Mouse (Mus musculus): ENCODE measurements at regions not wholly inside any gene's neighbourhood (a gene's known extent, or its start where the extent isn't known, plus 50 kb on each side); places are given as distances from the start of the nearest gene placed in this dataset.
A peak's percentile ranks its signal among the peaks of the same experiment; 100 is the strongest.

GRCm38 (mm10) chr13:107100116-107100515 lies 78.2 kb upstream of the Kif2a start:
- no peak for DNase-seq (ENCODE audit: low spot score in 2 of 2)

DNA sequence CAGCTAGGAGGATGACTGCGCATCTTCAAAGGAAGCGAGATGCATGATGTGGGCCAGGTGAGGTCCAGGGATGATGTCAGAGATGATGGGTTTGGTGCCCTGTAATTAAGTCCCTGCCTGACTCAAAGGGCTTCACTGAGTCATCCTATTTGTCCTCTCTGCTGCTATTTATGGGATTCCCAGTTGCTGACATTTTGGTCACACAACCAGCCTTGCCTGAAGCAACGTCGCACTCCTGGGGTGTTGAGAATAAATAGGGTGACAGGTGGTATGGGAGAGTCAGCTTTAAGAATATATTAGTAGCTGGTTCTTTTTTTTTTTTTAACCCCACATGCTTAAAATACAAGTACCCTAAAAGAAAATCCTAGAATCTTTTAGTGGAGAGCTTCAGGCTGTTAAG lies 75.1 kb upstream of the Kif2a start:
- no peak for DNase-seq (ENCODE audit: low spot score in 2 of 2)

DNA sequence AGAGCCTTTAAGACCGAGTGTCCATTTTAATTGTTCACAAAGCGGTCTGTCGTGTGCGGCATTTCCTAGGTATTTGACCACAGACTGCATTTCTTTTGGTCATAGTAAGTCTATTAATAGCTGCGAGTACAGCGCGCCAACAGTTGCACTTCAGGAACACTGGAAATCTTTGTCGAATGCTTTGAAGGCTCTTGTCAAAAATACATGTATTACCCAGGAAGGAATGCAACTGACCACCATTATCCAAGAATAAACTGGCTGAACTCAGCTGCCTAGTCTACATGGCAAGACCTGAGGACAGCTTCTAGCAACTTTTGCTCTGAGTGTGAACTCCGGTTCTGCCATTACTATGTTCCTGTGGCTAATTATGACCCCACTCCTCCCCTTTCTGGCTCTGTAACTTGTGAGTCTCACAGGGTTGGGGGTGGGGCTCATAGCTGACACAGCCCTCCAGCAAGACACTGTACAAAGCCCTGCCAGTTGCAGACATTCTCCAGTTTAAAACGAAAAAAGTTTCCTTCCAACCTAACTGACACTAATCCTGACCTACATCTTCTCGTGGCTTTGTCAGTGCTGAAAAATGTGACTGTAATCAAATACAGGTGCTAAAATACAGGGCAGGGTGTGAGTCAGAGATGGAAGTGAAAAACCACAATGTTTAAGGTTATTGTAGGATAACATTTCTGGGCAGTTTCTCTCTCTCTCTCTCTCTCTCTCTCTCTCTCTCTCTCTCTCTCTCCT lies 73.2 kb upstream of the Kif2a start:
- no peak for DNase-seq (ENCODE audit: low spot score in 2 of 2)

GRCm38 (mm10) chr13:107094487-107094886 lies 72.6 kb upstream of the Kif2a start:
- DNase-seq (ENCODE audit: low spot score in 2 of 2) = no peak

DNA sequence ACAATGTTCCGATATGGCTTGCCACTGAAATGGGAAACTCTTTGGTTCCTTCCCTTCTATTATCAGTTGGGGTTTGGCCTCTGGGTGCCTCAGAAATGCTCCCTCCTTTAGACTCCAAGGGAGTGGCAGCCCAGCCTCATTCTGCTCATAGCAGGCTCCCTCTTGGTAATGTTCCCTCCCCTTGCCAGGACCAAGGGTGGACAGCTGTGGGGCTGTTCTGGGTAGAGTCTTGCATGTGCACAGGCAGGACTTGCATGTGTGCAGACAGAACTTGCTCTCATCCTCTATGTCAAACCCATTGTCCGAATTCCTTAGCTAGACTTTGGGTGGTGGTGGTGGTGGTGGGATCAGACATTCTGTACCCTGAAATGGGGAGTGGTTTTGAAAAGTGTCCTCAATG lies 71.8 kb upstream of the Kif2a start:
- no peak for DNase-seq (ENCODE audit: low spot score in 2 of 2)

DNA sequence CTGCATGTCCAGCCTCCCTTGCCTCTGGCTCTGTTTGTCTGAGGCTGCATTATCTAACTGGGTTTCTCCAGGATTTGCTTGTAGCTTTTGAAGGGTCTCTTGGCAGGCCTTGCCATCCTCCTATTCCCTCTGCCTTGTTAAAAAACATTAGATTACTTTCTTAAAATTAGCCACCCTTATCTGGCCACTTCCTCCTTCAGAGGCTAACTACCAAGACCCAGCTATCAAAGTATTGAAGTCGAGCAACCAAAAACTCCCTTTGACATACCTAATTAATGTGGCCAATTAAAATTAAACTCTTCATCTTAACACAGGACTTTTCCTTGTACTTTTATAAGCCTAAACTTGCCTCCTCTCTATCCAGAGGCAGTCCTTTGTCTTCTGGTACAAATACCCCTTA lies 66.3 kb upstream of the Kif2a start:
- DNase-seq (ENCODE audit: low spot score in 2 of 2) = no peak

- DNase-seq (ENCODE audit: low spot score in 2 of 2) = no peak
Measured at GRCm38 (mm10) chr13:107087355-107087754, 65.4 kb upstream of the Kif2a start.

- DNase-seq (ENCODE audit: low spot score in 2 of 2) = no peak
Measured at GRCm38 (mm10) chr13:107078085-107078484, 56.2 kb upstream of the Kif2a start.

DNA sequence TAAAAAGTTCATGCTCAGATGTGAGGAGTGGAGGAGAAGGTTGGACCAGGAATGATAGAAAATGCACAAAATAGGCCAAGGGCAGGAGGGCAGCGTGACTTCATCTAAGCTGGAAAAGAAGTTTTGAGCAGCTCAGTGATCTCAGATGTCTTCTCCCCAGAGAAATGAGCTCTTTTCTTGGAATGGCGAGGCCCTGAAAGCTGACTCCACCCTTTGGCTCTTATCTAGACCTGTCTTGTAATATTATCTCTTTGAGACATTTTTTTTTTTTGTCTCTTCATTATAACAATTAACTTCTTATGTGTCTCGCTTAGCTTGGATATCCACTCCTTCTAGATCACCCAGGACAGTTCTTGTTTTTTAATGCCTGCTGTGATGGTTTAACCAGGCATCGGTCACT lies 53.0 kb upstream of the Kif2a start:
- DNase-seq (ENCODE audit: low spot score in 2 of 2) = no peak

DNA sequence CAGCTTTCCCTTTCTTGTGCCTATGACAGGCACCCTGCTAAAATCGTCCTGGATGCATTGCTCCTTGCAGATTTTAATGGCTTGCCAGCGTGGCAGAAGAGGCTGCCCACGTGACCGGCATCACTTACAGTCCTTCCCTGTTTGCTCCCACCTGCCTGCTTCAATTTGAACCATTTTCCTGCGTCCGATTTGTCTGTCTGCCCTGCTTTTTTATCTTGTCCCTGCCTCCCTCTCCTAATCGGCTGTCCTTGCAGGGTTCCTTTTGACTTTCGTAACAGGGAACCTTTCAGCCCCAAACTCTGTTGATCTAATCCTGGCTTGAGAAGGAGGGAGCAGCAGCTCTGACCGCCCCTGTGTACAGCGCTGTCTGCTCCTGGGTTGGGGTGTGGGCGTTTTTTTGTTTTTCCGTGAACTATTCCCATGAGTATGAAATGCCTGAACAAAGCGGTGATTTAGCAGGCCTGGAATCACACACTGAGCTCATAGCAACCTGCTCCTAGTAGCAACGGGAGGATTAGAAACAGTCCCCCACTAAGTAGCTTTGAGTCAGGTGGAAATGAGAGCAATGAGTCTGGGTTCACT lies 51.2 kb upstream of the Kif2a start:
- peak; percentile 10 to 44 for DNase-seq (ENCODE audit: low spot score in 2 of 2)

DNA sequence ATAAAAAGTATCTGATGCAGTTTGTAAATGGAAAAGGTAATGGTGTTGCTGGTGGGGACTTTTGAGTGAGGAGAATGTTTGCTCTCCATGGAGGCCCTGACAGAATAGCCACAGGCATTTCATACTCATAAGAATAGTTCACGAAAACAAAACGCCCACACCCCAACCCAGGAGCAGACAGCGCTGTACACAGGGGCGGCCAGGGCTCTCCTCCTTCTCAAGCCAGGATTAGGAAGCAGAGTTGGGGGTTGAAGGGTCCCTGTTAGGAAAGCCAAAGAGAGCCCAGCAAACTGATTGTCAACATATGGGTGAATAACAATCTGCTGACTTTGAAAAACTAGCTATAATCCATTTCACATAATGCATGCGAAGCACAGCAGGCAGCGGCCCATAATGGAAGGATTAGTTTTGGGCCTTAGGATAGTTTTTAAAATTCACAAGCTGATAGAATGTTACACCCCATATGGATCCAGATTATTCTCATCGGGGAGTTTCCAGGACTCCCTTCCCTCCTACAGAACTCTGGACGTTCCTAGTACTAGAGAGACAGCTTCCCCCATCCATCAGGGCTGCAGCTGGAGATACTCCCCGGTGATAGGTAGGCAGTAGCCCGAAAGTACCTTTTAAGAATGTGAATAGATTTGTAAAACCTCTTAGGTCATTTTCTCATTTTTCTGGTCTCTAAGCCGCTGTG lies 50.6 kb upstream of the Kif2a start:
- DNase-seq (ENCODE audit: low spot score in 2 of 2) = no peak

Small RNA genes lying in the stretch of these regions (microRNA-seq; reads per million reads assigned to microRNA genes)
- gene Gm22118 = 0 reads per million in 2 experiments
